Mouse (Mus musculus) adrenal gland, postnatal 14 days (tissue): ENCODE data around the gene Nlrp10. TPM values are rescaled to one million over a fixed set of nuclear protein-coding genes. Genes with fewer than 3 reads are reported as not detected.

ENCODE experiments used
- DNase-seq: peaks from one replicate; pipeline ENCODE4 v3.0.0; 2021; ENCODE audit warnings: mixed read lengths
- long read RNA-seq, 2 experiments: library from polyadenylated mRNA; stranded (forward); transcript quantifications; one replicate each; pipeline ENCODE4 v2.0.0; 2021
- total RNA-seq: library from RNA; stranded (reverse); gene quantifications from 2 replicates; pipeline ENCODE4 v1.2.3, GENCODE M21; 2021

Gene Nlrp10
- total RNA-seq = 0.41 TPM in 2 replicates
- long read RNA-seq, experiment 1 = 0 reads
- long read RNA-seq, experiment 2, full-length matches to known transcripts = 1 of 1 reads
- long read RNA-seq, experiment 2, partial matches to known transcripts = 0 of 1 reads
- long read RNA-seq, experiment 2, other reads (novel, unspliced or antisense) = 0 of 1 reads

GRCm38 (mm10) chr7:108929726-108930393 lies at the start of gene Nlrp10:
TSS of gene Nlrp10 (minus strand) at chr7:108930178.
- DNase-seq = no peak

- peak; percentile 70 for DNase-seq
Observed at GRCm38 (mm10) chr7:108972273-108972672, 42.3 kb upstream of the Nlrp10 start.

DNA sequence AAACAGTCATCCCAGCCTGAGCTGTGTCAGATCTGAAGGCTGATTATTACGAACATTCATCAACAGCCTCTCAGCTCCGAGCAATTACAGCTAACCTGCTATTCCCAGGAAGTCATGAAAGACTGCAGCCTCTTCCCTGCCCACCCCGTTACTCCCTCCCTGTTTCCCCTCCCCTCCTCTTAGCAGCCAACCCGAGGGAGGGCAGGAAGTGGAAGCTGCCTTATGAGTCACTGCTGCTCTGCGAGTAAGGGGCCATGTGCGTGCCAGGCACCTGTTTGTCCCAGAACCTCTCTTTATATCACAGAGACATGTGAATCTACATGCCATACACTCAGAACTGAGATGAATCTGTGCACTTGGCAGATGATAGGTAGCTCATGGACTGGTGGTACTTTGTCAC lies 38.2 kb upstream of the Nlrp10 start:
- DNase-seq = peak; percentile 50

DNA sequence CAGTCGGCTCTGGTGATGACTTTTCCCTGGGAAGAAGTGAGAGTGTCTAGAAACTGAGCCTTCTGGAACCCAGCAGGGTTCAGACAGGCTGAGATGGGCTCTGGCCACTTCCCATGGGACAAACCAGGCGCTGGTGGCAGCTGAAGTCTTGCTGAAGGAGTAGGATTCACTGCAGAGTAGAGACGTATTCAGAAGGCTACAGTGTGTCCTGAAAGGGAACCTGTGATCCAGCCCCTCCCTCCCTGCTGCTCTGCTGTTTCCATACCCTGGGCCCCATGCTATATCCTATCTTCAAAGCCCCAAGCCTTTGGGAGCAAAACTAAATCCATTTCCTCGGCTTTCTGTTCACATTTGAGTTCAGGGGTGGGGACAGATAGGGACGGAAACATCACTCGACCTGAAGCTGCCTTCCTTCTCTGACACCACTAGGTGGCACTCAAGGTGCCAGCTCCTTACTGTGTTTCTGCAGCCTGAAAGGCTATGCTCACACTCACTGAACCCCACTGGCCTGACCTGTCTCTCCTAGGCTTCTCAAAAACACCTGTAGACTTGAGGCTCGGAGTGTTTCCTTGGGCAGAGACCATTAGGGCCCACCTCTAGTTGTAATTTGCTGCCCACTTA lies 36.9 kb upstream of the Nlrp10 start:
- peak; percentile 76 for DNase-seq

GRCm38 (mm10) chr7:108965968-108966367 lies 36.0 kb upstream of the Nlrp10 start:
- no peak for DNase-seq

GRCm38 (mm10) chr7:108957734-108958133 lies 27.8 kb upstream of the Nlrp10 start:
- no peak for DNase-seq

GRCm38 (mm10) chr7:108954185-108954584 lies 24.2 kb upstream of the Nlrp10 start:
- DNase-seq = peak; percentile 65

GRCm38 (mm10) chr7:108952801-108953200 lies 22.8 kb upstream of the Nlrp10 start:
- DNase-seq = no peak

DNA sequence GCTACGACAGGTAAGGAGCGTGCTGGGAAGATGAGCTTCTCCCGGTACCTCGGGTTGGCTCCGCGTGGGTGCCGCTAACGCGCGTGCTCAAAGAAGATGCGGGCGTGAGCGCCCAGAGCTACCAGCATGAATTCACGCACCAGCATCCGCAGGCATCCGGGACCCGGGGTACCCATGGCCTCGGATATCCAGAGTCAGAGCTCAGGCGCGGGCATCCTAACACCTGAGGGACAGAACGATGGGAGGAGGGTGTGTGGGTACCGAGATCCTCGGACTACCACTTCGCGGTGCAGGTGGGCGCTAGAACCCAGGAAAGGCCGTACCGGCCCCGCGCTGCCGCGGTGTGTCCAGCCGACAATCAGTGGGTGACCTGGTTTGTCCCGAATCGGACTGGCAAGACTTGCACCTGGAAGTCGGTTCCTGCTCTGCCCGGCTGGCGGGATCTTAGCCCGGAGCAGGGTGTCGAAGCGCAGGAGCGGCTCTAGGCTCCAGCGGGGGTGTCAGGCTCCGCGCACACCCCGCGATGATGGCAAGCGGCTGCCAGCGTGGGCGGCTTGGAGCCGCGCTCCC lies 20.9 kb upstream of the Nlrp10 start:
- peak; percentile 14 for DNase-seq

DNA sequence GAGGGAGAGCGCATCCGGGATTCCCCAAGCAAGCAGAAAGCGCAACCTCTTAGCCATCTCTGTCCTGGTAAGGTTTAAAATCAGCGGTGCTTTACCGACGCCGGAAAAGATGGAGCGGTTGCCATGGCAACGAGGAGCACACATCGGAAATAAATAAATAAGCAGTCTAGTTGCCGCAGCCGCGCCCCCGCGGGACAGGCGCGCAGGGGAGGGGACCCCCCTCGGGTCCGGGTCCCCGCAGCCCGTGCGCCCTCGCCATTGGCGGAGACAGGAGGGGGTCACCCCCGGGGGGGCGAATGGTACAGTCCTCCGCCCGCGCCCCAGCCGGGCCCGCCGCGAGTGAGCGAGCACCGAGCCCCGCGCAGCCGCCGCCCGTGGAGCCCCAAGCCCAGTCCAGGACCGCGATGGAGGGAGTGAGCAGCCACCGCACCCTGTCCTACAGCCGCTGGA lies 20.4 kb upstream of the Nlrp10 start, which contains the start of gene Tub:
Tub (plus strand) TSS at position 27 of the 450 bp plus-strand sequence.
- DNase-seq = peak; percentile 50

DNA sequence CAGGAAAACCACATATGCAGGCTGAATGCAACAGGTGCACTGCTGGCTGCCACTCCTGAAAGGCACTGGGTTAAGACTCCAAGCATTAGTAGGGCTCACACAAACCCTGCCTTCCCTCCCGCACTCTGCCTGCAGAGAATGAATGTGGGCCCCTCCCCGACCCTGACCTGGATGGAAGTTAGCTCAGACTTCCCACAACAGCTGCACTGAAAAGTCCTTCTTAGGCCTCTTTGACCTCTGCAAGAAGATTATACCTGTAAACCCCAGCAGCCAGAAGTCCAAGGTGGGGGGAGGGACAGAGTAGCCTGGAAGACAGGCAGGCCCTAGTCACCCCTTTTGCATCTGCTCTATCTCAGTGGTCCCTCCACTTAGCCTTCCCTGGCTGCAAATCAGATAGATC lies 19.3 kb upstream of the Nlrp10 start:
- DNase-seq = no peak

GRCm38 (mm10) chr7:108948611-108949010 lies 18.6 kb upstream of the Nlrp10 start:
- no peak for DNase-seq

- peak; percentile 55 for DNase-seq
Observed at GRCm38 (mm10) chr7:108944002-108944401, 14.0 kb upstream of the Nlrp10 start.

GRCm38 (mm10) chr7:108941466-108941865 lies 11.5 kb upstream of the Nlrp10 start:
- no peak for DNase-seq

GRCm38 (mm10) chr7:108936591-108936990 lies 6.6 kb upstream of the Nlrp10 start:
- DNase-seq = no peak

- no peak for DNase-seq
Observed at GRCm38 (mm10) chr7:108935411-108935810, 5.4 kb upstream of the Nlrp10 start.

- DNase-seq = peak; percentile 40
Observed at GRCm38 (mm10) chr7:108934836-108935235, 4.9 kb upstream of the Nlrp10 start.

GRCm38 (mm10) chr7:108933794-108934731 lies 4.1 kb upstream of the Nlrp10 start, which contains the start of gene Eif3f:
TSS of gene Eif3f (plus strand) at chr7:108934417.
- peak; percentile 94 for DNase-seq

GRCm38 (mm10) chr7:108928280-108929188 lies 1.4 kb downstream of the Nlrp10 start:
- DNase-seq = no peak

GRCm38 (mm10) chr7:108927043-108927442 lies 2.9 kb downstream of the Nlrp10 start:
- no peak for DNase-seq

DNA sequence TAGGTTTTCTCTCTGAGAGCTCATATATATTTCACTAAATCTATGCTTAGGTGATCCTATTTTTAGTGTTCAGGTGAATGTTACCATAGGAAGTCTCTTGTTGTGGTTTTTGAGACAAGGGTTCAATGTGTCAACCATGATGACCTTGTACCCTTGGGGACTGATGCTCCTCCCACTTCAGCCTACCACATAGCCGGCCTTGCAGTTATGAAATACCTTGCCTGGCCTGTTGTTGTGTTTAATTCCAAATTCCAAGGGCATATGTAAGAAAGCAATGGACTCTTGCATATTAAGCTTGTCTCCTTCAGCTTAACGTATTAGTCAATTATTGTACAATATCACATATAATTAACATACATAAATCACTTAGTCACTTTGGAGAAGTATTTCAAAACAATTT lies 26.0 kb downstream of the Nlrp10 start:
- DNase-seq = no peak
